Mouse (Mus musculus) myocyte (in vitro differentiated cells): ENCODE data around the gene Ankrd34a.

Experiments used
- CEBPB ChIP-seq: IDR thresholded peaks from 2 replicates; pipeline ENCODE4 v1.6.1; 2011; ENCODE audit warnings: mild to moderate bottlenecking, moderate library complexity; ENCODE audit not compliant: poor library complexity, insufficient read depth, severe bottlenecking
- E2F4 ChIP-seq: IDR thresholded peaks from one replicate; pipeline ENCODE4 v1.6.1; 2011; ENCODE audit warnings: mild to moderate bottlenecking, control low read depth, moderate library complexity; ENCODE audit not compliant: insufficient read depth
- MAX ChIP-seq: IDR thresholded peaks from one replicate; pipeline ENCODE4 v1.6.1; 2011; ENCODE audit warnings: low read depth, mild to moderate bottlenecking, control low read depth
- MYOD1 ChIP-seq, 3 experiments: IDR thresholded peaks; one replicate each; pipeline ENCODE4 v1.6.1; 2011; ENCODE audit warnings: control low read depth in 2 of 3, low read depth in 2 of 3, mild to moderate bottlenecking in 2 of 3, moderate library complexity in 1 of 3; ENCODE audit not compliant: insufficient read length in 2 of 3, control insufficient read depth in 1 of 3
- MYOG ChIP-seq, 3 experiments: IDR thresholded peaks; one replicate each; pipeline ENCODE4 v1.6.1; 2011; ENCODE audit warnings: control low read depth in 2 of 3, low read depth in 2 of 3, mild to moderate bottlenecking in 2 of 3; ENCODE audit not compliant: insufficient read length in 2 of 3, control insufficient read depth in 1 of 3, insufficient read depth in 1 of 3
- POLR2A ChIP-seq: IDR thresholded peaks from one replicate; pipeline ENCODE4 v1.6.1; 2011; ENCODE audit warnings: low read depth, mild to moderate bottlenecking, control low read depth, moderate library complexity; ENCODE audit not compliant: insufficient read length
- POLR2AphosphoS2 ChIP-seq: IDR thresholded peaks from one replicate; pipeline ENCODE4 v1.6.1; 2011; ENCODE audit warnings: low read depth, control low read depth; ENCODE audit not compliant: insufficient read length
- SRF ChIP-seq: IDR thresholded peaks from one replicate; pipeline ENCODE4 v1.6.1; 2011; ENCODE audit warnings: low read depth; ENCODE audit not compliant: control insufficient read depth, insufficient read length
- TCF12 ChIP-seq: IDR thresholded peaks from one replicate; pipeline ENCODE4 v1.6.1; 2011; ENCODE audit warnings: mild to moderate bottlenecking, control low read depth; ENCODE audit not compliant: poor library complexity, insufficient read depth, severe bottlenecking
- TCF3 ChIP-seq: IDR thresholded peaks from one replicate; pipeline ENCODE4 v1.6.1; 2011; ENCODE audit warnings: low read depth, control low read depth; ENCODE audit not compliant: insufficient read length
- USF1 ChIP-seq: IDR thresholded peaks from one replicate; pipeline ENCODE4 v1.6.1; 2011; ENCODE audit warnings: low read depth, mild to moderate bottlenecking, control low read depth, moderate library complexity

- no peak for TF ChIP-seq SRF
- TF ChIP-seq POLR2A = no peak
- TF ChIP-seq MYOG (IDR thresholded peaks at IDR 0.05; ENCODE audit: control insufficient read depth in 1 of 3, insufficient read depth in 1 of 3, insufficient read length in 2 of 3, low read depth in 2 of 3) = no peak
- no peak for TF ChIP-seq POLR2AphosphoS2
- TF ChIP-seq USF1 = no peak
- no peak for TF ChIP-seq CEBPB
- TF ChIP-seq TCF12 = no peak
- TF ChIP-seq MYOD1 (IDR thresholded peaks at IDR 0.05; ENCODE audit: control insufficient read depth in 1 of 3, insufficient read length in 2 of 3, low read depth in 2 of 3) = no peak
- no peak for TF ChIP-seq E2F4
- no peak for TF ChIP-seq MAX
- TF ChIP-seq TCF3 = no peak
Measured at GRCm38 (mm10) chr3:96635906-96636305, 39.5 kb downstream of the Ankrd34a start.
